Mouse (Mus musculus) adrenal gland, postnatal 25 days (tissue): ENCODE results near the gene Olfr979. TPM values are rescaled to one million over a fixed set of nuclear protein-coding genes. Genes with fewer than 3 reads are reported as not detected.
"Not testable (repeated sequence)": the region's sequence is repeated elsewhere in the genome, so short reads cannot be mapped to it uniquely, and the experiment has no call there.

ENCODE experiments used
- DNase-seq: peaks from one replicate; pipeline ENCODE4 v3.0.0; 2021; ENCODE audit warnings: mixed read lengths
- long read RNA-seq: library from polyadenylated mRNA; stranded (forward); transcript quantifications from one replicate; pipeline ENCODE4 v2.0.0, GENCODE M21; 2021
- total RNA-seq: library from RNA; stranded (reverse); gene quantifications from 2 replicates; pipeline ENCODE4 v1.2.3, GENCODE M21; 2021

Olfr979 gene
- total RNA-seq: not detected in 2 replicates
- long read RNA-seq: 0 reads

DNA sequence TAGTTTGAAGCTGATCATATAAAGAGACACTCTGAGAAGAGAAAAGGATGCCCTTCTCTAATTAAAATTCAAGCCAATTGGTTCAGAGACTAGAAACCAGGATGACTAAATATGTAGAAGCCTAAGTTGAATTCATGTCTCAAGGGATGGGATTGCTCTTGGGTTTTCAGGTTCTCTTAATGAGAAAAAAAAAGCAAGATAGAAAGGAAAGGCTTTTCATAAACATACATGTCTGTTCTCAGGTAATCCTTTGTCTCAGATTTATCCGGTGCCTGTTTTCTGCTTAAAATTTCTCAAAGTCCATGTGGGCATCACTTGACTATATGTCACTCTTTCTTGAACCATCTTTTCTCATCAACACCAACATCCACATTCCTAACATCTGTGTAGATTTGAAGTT, at the start of gene Olfr979:
Gene Olfr979 (minus strand): TSS at position 101 of the 400 bp plus-strand sequence.
- DNase-seq: no peak

DNA sequence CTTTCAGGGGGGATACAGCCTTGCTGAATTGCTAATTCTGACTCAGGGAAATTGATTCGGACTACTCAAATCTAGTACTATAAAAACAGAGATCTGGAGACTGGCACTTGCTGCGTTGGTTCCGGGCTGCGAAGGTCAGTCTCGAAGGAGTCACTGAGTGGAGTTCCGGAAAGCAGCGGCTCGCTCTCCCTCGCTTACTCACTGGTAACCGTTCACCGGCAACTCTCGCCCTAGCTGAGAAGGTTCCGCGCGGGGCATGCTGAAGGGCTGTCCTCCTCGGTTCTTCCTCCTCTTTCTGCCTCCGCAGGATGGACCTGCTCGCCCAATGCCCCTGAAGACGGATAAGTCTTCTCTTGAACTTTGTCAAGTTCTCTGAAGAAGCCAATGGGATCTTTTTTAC, 46.9 kb upstream of the Olfr979 start:
- no peak for DNase-seq

DNA sequence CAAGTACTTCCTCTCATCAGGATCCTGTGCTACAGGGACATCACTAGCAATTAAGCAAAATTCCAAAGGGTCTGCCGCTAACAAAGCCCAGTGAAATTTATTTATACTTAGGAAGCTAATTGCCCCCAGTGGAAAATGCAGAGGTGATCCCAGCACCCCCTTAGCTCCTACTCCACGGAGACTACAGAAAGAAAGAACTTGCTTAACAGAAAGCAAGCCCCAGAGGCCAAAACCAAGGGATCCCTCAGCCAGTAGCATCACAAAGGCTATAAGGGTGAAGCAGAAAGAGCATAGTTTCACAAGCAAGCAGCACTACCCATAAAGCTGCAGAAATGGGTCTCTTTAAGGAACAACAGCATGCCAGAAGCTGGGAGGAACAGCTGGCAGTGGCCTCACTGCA, 17.9 kb upstream of the Olfr979 start, which contains the start of gene Olfr981:
Gene Olfr981 (plus strand): TSS at position 301 of the 400 bp plus-strand sequence.
- no peak for DNase-seq

GRCm38 (mm10) chr9:40009482-40009881, 6.2 kb upstream of the Olfr979 start, which contains the start of gene Olfr980:
TSS of gene Olfr980 (minus strand) at chr9:40009582.
- DNase-seq: no peak

GRCm38 (mm10) chr9:39991813-39992212, 11.5 kb downstream of the Olfr979 start, which contains the start of gene Olfr978:
TSS of gene Olfr978 (plus strand) at chr9:39992113.
- DNase-seq: no peak

DNA sequence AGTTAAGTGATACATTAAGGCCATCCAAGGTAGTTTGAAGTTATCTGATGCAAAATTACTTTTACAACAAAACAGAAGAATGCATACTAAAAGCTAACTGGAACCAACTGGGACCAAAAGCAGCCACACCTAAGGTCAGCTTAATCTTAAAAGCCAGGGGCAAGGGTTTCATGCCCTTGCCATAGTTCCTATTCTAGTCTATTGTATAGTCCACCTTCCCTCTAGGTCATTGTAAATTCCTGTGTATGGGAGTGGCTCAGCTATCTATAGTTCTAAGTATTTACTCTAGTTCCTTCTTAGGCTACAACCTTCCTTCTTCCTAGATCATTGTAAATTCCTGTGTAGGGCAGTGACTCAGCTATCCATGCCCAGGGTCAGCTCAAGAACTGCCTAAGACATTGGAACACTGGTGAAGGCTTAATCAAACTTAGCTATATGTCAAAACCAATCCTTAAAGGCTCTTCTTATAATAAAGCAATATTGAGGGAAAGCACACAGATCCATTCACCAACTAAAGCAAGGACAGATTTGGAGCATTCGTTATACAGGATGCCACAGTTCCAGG, 26.6 kb downstream of the Olfr979 start:
- not testable (repeated sequence) for DNase-seq

GRCm38 (mm10) chr9:39961033-39961432, 42.2 kb downstream of the Olfr979 start, which contains the start of gene Olfr976:
TSS of gene Olfr976 (minus strand) at chr9:39961133.
- DNase-seq: not testable (repeated sequence)

DNA sequence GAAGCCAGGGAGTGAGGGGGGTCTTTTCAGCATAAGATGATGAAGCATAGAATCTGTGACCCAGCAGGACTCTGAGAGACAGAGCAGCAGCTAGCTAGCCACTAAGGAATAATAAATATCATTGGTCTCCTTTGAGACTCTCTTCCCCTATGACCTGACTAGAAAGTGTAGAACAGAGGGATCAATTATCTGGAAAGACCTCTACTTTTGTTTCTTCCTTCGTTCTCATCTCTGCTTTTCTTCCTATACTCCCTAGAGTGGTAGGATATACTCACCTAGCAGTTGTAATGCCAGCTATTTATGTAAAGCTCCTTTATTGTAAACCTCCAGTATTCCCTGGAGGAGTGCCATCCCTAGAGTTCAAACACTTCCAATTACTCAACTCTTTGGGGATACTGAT, 51.3 kb downstream of the Olfr979 start, which contains the start of gene Olfr975:
Gene Olfr975 (minus strand): TSS at position 101 of the 400 bp plus-strand sequence.
- no peak for DNase-seq

Other genes with a start within 250 kb of the Olfr979 start
- gene Olfr968, start 220.2 kb downstream of the Olfr979 start, total RNA-seq: not detected in 2 replicates
- not detected in 2 replicates for gene Olfr969, start 212.5 kb downstream of the Olfr979 start, total RNA-seq
- not detected in 2 replicates for gene Olfr970, start 194.6 kb downstream of the Olfr979 start, total RNA-seq
- not detected in 2 replicates for gene Olfr971, start 166.6 kb downstream of the Olfr979 start, total RNA-seq
- gene Olfr972, start 137.0 kb downstream of the Olfr979 start, total RNA-seq: not detected in 2 replicates
- gene Olfr229, start 96.1 kb downstream of the Olfr979 start, total RNA-seq: not detected in 2 replicates
- not detected in 2 replicates for gene Olfr974, start 66.0 kb downstream of the Olfr979 start, total RNA-seq
- not detected in 2 replicates for gene Olfr975, start 51.4 kb downstream of the Olfr979 start, total RNA-seq
- not detected in 2 replicates for gene Olfr976, start 42.3 kb downstream of the Olfr979 start, total RNA-seq
- not detected in 2 replicates for gene Olfr978, start 11.4 kb downstream of the Olfr979 start, total RNA-seq
- not detected in 2 replicates for gene Olfr980, start 6.1 kb upstream of the Olfr979 start, total RNA-seq
- not detected in 2 replicates for gene Olfr981, start 18.0 kb upstream of the Olfr979 start, total RNA-seq
- not detected in 2 replicates for gene Olfr982, start 70.4 kb upstream of the Olfr979 start, total RNA-seq
- not detected in 2 replicates for gene Olfr983, start 90.1 kb upstream of the Olfr979 start, total RNA-seq
- not detected in 2 replicates for gene Olfr984, start 110.7 kb upstream of the Olfr979 start, total RNA-seq
- not detected in 2 replicates for gene Olfr985, start 126.7 kb upstream of the Olfr979 start, total RNA-seq
- not detected in 2 replicates for gene Tmem225, start 144.7 kb upstream of the Olfr979 start, total RNA-seq
- not detected in 2 replicates for gene Olfr986, start 177.5 kb upstream of the Olfr979 start, total RNA-seq
- 6.4 and 6.6 TPM in 2 replicates for gene Zfp202, start 188.9 kb upstream of the Olfr979 start, total RNA-seq